Mouse (Mus musculus) midbrain, embryonic 11.5 days (tissue): Measurements from ENCODE around the gene Gli3. TPM values are rescaled to one million over a fixed set of nuclear protein-coding genes. Genes with fewer than 3 reads are reported as not detected.

Experiments used
- ATAC-seq: fragments of 200-750 bp; cut with Nextera tagmentation; 2 replicates; pipeline ENCODE4 v1.8.0; 2017; ENCODE audit warnings: moderate TSS enrichment, moderate library complexity; ENCODE audit not compliant: low FRiP score
- DNase-seq: peaks from one replicate; pipeline ENCODE4 v3.0.0; 2015; ENCODE audit warnings: low spot score; ENCODE audit errors: missing footprints
- H3K27ac ChIP-seq: fragments of 300-500 bp; sonication (generic); 2 replicates; pipeline ENCODE4 v1.5.1; 2014; ENCODE audit warnings: low read depth, low read length
- H3K27me3 ChIP-seq: fragments of 300-500 bp; sonication (generic); 2 replicates; pipeline ENCODE4 v1.6.1; 2014; ENCODE audit warnings: mild to moderate bottlenecking, low read length, moderate library complexity, mixed read lengths; ENCODE audit not compliant: control insufficient read depth, insufficient read depth
- H3K36me3 ChIP-seq: fragments of 300-500 bp; sonication (generic); 2 replicates; pipeline ENCODE4 v1.6.1; 2014; ENCODE audit warnings: mild to moderate bottlenecking, low read length, moderate library complexity, mixed read lengths; ENCODE audit not compliant: control insufficient read depth, insufficient read depth
- H3K4me1 ChIP-seq: fragments of 300-500 bp; sonication (generic); 2 replicates; pipeline ENCODE4 v1.6.1; 2014; ENCODE audit warnings: low read length; ENCODE audit not compliant: control insufficient read depth, insufficient read depth
- H3K4me2 ChIP-seq: fragments of 300-500 bp; sonication (generic); 2 replicates; pipeline ENCODE4 v1.6.1; 2014; ENCODE audit warnings: mild to moderate bottlenecking, moderate library complexity
- H3K4me3 ChIP-seq: fragments of 300-500 bp; sonication (generic); 2 replicates; pipeline ENCODE4 v1.5.1; 2014; ENCODE audit warnings: low read depth, low read length
- H3K9ac ChIP-seq: fragments of 300-500 bp; sonication (generic); 2 replicates; pipeline ENCODE4 v1.6.1; 2014; ENCODE audit warnings: low read length
- H3K9me3 ChIP-seq: fragments of 300-500 bp; sonication (generic); 2 replicates; pipeline ENCODE4 v1.6.1; 2016; ENCODE audit warnings: low read length; ENCODE audit not compliant: control insufficient read depth
- WGBS: fragments of 180-500 bp; shearing (Covaris S2); extraction: QIAGEN DNeasy Blood & Tissue Kit; methylation state at CpG from one replicate; pipeline ENCODE4 v1.1.7; 2014; 5-methylcytosine and 5-hydroxymethylcytosine counted together
- polyA plus RNA-seq: library from polyadenylated mRNA; unstranded; fragments of >200 nt; fragmentation: Nextera tagmentation; extraction: Ambion mirVana; gene quantifications from 2 replicates; pipeline ENCODE4 v1.2.1, GENCODE M21; 2014

Gene Gli3
- polyA plus RNA-seq, 1 experiment from 2014 or later, result 41.5 TPM

GRCm38 (mm10) chr13:15474393-15474792 lies 11.4 kb downstream of the Gli3 start:
- Histone ChIP-seq H3K4me3 (no peak overlapping the region), H3K27ac (no peak overlapping the region), H3K4me1 (peaks cover 17% of the 10 kb centered on the region), H3K9ac (no peak overlapping the region), H3K4me2 (no peak overlapping the region), H3K36me3 (no peaks in the 10 kb centered on the region; the same call in 1 of the 2 replicates), H3K9me3 (no peaks in the 10 kb centered on the region), H3K27me3 (no peaks in the 10 kb centered on the region)
- DNase-seq (no peak), ATAC-seq (no peak)
- 85% methylated on average over 2 of the region's 2 CpGs for WGBS

GRCm38 (mm10) chr13:15486033-15486891 lies 23.2 kb downstream of the Gli3 start:
- Histone ChIP-seq H3K4me3 (no peak overlapping the region; the same call in 1 of the 2 replicates), H3K27ac (peak overlapping the region; percentile 65), H3K9ac (no peak overlapping the region), H3K9me3 (no peaks in the 10 kb centered on the region), H3K4me2 (peak overlapping the region; percentile 28), H3K36me3 (no peaks in the 10 kb centered on the region), H3K27me3 (no peaks in the 10 kb centered on the region), H3K4me1 (peaks cover 44% of the 10 kb centered on the region)
- ATAC-seq (peak; percentile 87), DNase-seq (peak; percentile 92)
- 21% methylated on average over 14 of the region's 14 CpGs for WGBS

GRCm38 (mm10) chr13:15487334-15487733 lies 24.3 kb downstream of the Gli3 start:
- no peak overlapping the region for H3K9ac ChIP-seq
- peak overlapping the region; percentile 2; the same call in 1 of the 2 replicates for H3K27ac ChIP-seq
- H3K9me3 ChIP-seq, result no peaks in the 10 kb centered on the region
- H3K36me3 ChIP-seq, result no peaks in the 10 kb centered on the region
- DNase-seq, result peak; percentile 91
- ATAC-seq, result peak; percentile 40; the same call in 1 of the 2 replicates
- WGBS, result 4% methylated on average over 7 of the region's 7 CpGs
- peaks cover 44% of the 10 kb centered on the region for H3K4me1 ChIP-seq
- H3K4me3 ChIP-seq, result no peak overlapping the region
- no peaks in the 10 kb centered on the region for H3K27me3 ChIP-seq
- no peak overlapping the region for H3K4me2 ChIP-seq

- no peak for ATAC-seq
- H3K4me2 ChIP-seq, result no peak overlapping the region
- no peaks in the 10 kb centered on the region for H3K27me3 ChIP-seq
- H3K9me3 ChIP-seq, result no peaks in the 10 kb centered on the region
- H3K27ac ChIP-seq, result no peak overlapping the region
- no peak overlapping the region for H3K9ac ChIP-seq
- WGBS, result 39% methylated on average over 1 of the region's 1 CpGs
- H3K4me1 ChIP-seq, result peaks cover 37% of the 10 kb centered on the region
- H3K4me3 ChIP-seq, result no peak overlapping the region
- H3K36me3 ChIP-seq, result no peaks in the 10 kb centered on the region
- DNase-seq, result peak; percentile 80
Observed at GRCm38 (mm10) chr13:15488065-15488464, 25.0 kb downstream of the Gli3 start.

- WGBS, result 89% methylated on average over 4 of the region's 4 CpGs
- no peak overlapping the region for H3K27ac ChIP-seq
- ATAC-seq (no peak), DNase-seq (no peak)
- H3K9ac ChIP-seq, result no peak overlapping the region
- H3K36me3 ChIP-seq, result no peaks in the 10 kb centered on the region; the same call in 1 of the 2 replicates
- no peak overlapping the region for H3K4me3 ChIP-seq
- no peaks in the 10 kb centered on the region for H3K27me3 ChIP-seq
- no peak overlapping the region for H3K4me2 ChIP-seq
- no peaks in the 10 kb centered on the region for H3K9me3 ChIP-seq
- peaks cover 2% of the 10 kb centered on the region; the same call in 1 of the 2 replicates for H3K4me1 ChIP-seq
Observed at GRCm38 (mm10) chr13:15495820-15496219, 32.8 kb downstream of the Gli3 start.

- Histone ChIP-seq H3K4me1 (peaks cover 2% of the 10 kb centered on the region; the same call in 1 of the 2 replicates), H3K9me3 (no peaks in the 10 kb centered on the region), H3K9ac (no peak overlapping the region), H3K27me3 (no peaks in the 10 kb centered on the region), H3K4me3 (no peak overlapping the region), H3K4me2 (no peak overlapping the region), H3K27ac (no peak overlapping the region), H3K36me3 (no peaks in the 10 kb centered on the region; the same call in 1 of the 2 replicates)
- no peak for ATAC-seq
- DNase-seq, result no peak
- WGBS, result 81% methylated on average over 4 of the region's 4 CpGs
Observed at GRCm38 (mm10) chr13:15498338-15498737, 35.3 kb downstream of the Gli3 start.

- Histone ChIP-seq H3K4me2 (no peak overlapping the region), H3K9ac (no peak overlapping the region), H3K36me3 (no peaks in the 10 kb centered on the region), H3K4me3 (no peak overlapping the region), H3K27ac (no peak overlapping the region), H3K27me3 (no peaks in the 10 kb centered on the region), H3K9me3 (no peaks in the 10 kb centered on the region), H3K4me1 (no peaks in the 10 kb centered on the region)
- ATAC-seq (no peak), DNase-seq (no peak)
Observed at GRCm38 (mm10) chr13:15510925-15511324, 47.9 kb downstream of the Gli3 start.

GRCm38 (mm10) chr13:15513114-15513513 lies 50.1 kb downstream of the Gli3 start:
- H3K27me3 ChIP-seq, result no peaks in the 10 kb centered on the region
- no peak overlapping the region for H3K9ac ChIP-seq
- H3K4me2 ChIP-seq, result no peak overlapping the region
- WGBS, result 76% methylated on average over 5 of the region's 5 CpGs
- DNase-seq (no peak), ATAC-seq (no peak)
- no peaks in the 10 kb centered on the region for H3K36me3 ChIP-seq
- H3K4me1 ChIP-seq, result peaks cover 3% of the 10 kb centered on the region
- H3K9me3 ChIP-seq, result no peaks in the 10 kb centered on the region
- no peak overlapping the region for H3K27ac ChIP-seq
- no peak overlapping the region for H3K4me3 ChIP-seq

GRCm38 (mm10) chr13:15514082-15514481 lies 51.0 kb downstream of the Gli3 start:
- no peak for DNase-seq
- Histone ChIP-seq H3K27ac (no peak overlapping the region), H3K4me1 (peaks cover 3% of the 10 kb centered on the region), H3K9ac (no peak overlapping the region), H3K36me3 (no peaks in the 10 kb centered on the region), H3K4me3 (no peak overlapping the region), H3K4me2 (no peak overlapping the region), H3K9me3 (no peaks in the 10 kb centered on the region), H3K27me3 (no peaks in the 10 kb centered on the region)
- 85% methylated on average over 8 of the region's 8 CpGs for WGBS
- ATAC-seq, result no peak
